Mouse (Mus musculus) hindbrain, embryonic 12.5 days (tissue): ENCODE measurements around the gene Tgif2. TPM values are rescaled to one million over a fixed set of nuclear protein-coding genes. Genes with fewer than 3 reads are reported as not detected.
"Not testable (repeated sequence)": the region's sequence is repeated elsewhere in the genome, so short reads cannot be mapped to it uniquely, and the experiment has no call there.

ENCODE experiments used
- ATAC-seq: fragments of 200-750 bp; cut with Nextera tagmentation; 2 replicates; pipeline ENCODE4 v1.8.0; 2017; ENCODE audit warnings: moderate TSS enrichment; ENCODE audit not compliant: low FRiP score
- H3K27ac ChIP-seq: fragments of 300-500 bp; sonication (generic); 2 replicates; pipeline ENCODE4 v1.5.1; 2016; ENCODE audit warnings: mild to moderate bottlenecking
- H3K27me3 ChIP-seq: fragments of 300-500 bp; sonication (generic); 2 replicates; pipeline ENCODE4 v1.6.1; 2016; ENCODE audit warnings: mild to moderate bottlenecking
- H3K36me3 ChIP-seq: fragments of 300-500 bp; sonication (generic); 2 replicates; pipeline ENCODE4 v1.6.1; 2016; ENCODE audit warnings: mild to moderate bottlenecking
- H3K4me1 ChIP-seq: fragments of 300-500 bp; sonication (generic); 2 replicates; pipeline ENCODE4 v1.6.1; 2016
- H3K4me2 ChIP-seq: fragments of 300-500 bp; sonication (generic); replicated peaks from 2 replicates; pipeline ENCODE4 v1.6.1; 2016; ENCODE audit warnings: mild to moderate bottlenecking
- H3K4me3 ChIP-seq: fragments of 300-500 bp; sonication (generic); 2 replicates; pipeline ENCODE4 v1.5.1; 2016; ENCODE audit warnings: mild to moderate bottlenecking
- H3K9ac ChIP-seq: fragments of 300-500 bp; sonication (generic); 2 replicates; pipeline ENCODE4 v1.6.1; 2016; ENCODE audit warnings: mild to moderate bottlenecking, moderate library complexity
- H3K9me3 ChIP-seq: fragments of 300-500 bp; sonication (generic); replicated peaks from 2 replicates; pipeline ENCODE4 v1.6.1; 2016; ENCODE audit warnings: mild to moderate bottlenecking
- WGBS: fragments of 180-500 bp; shearing (Covaris S2); methylation state at CpG from one replicate; pipeline ENCODE4 v1.1.7; 2016; 5-methylcytosine and 5-hydroxymethylcytosine counted together
- polyA plus RNA-seq: library from polyadenylated mRNA; unstranded; fragments of >200 nt; fragmentation: Nextera tagmentation; extraction: Ambion mirVana; gene quantifications from 2 replicates; pipeline ENCODE4 v1.2.1, GENCODE M21; 2016

The Tgif2 gene
- polyA plus RNA-seq, 1 experiment from 2014 or later, result 64.4 TPM

GRCm38 (mm10) chr2:156901344-156901743 is 61.5 kb downstream of the Tgif2 start:
- no peak for ATAC-seq
- Histone ChIP-seq H3K36me3 (no peaks in the 10 kb centered on the region), H3K9me3 (no peaks in the 10 kb centered on the region), H3K9ac (no peak overlapping the region), H3K4me3 (no peak overlapping the region), H3K4me2 (no peak overlapping the region), H3K27ac (no peak overlapping the region), H3K27me3 (no peaks in the 10 kb centered on the region), H3K4me1 (no peaks in the 10 kb centered on the region)
- WGBS, result 73% methylated on average over 2 of the region's 2 CpGs

GRCm38 (mm10) chr2:156901883-156902282 is 62.1 kb downstream of the Tgif2 start:
- no peak overlapping the region for H3K4me3 ChIP-seq
- ATAC-seq, result no peak
- no peak overlapping the region for H3K9ac ChIP-seq
- no peak overlapping the region for H3K27ac ChIP-seq
- 79% methylated on average over 6 of the region's 6 CpGs for WGBS
- no peaks in the 10 kb centered on the region for H3K27me3 ChIP-seq
- H3K4me2 ChIP-seq, result no peak overlapping the region
- no peaks in the 10 kb centered on the region for H3K36me3 ChIP-seq
- H3K4me1 ChIP-seq, result no peaks in the 10 kb centered on the region
- no peaks in the 10 kb centered on the region for H3K9me3 ChIP-seq

GRCm38 (mm10) chr2:156902411-156902810 is 62.6 kb downstream of the Tgif2 start:
- WGBS, result 78% methylated on average over 4 of the region's 4 CpGs
- H3K27me3 ChIP-seq, result not testable (repeated sequence)

GRCm38 (mm10) chr2:156903367-156903766 is 63.6 kb downstream of the Tgif2 start:
- Histone ChIP-seq H3K9me3 (no peaks in the 10 kb centered on the region), H3K4me3 (no peak overlapping the region), H3K9ac (no peak overlapping the region), H3K27ac (no peak overlapping the region), H3K27me3 (no peaks in the 10 kb centered on the region), H3K4me1 (no peaks in the 10 kb centered on the region), H3K4me2 (no peak overlapping the region), H3K36me3 (no peaks in the 10 kb centered on the region)
- no peak for ATAC-seq
- WGBS, result 26% methylated on average over 2 of the region's 2 CpGs

More at GRCm38 (mm10) chr2:156902411-156902810, 62.6 kb downstream of the Tgif2 start:
- not testable (repeated sequence) for H3K4me3 ChIP-seq, H3K9ac ChIP-seq, H3K4me2 ChIP-seq, ATAC-seq, H3K36me3 ChIP-seq, H3K27ac ChIP-seq, H3K4me1 ChIP-seq, H3K9me3 ChIP-seq

Other genes with a start within 250 kb of the Tgif2 start
- 202 and 215 TPM in 2 replicates for gene Dlgap4, start 226.3 kb upstream of the Tgif2 start, polyA plus RNA-seq
- 122 and 144 TPM in 2 replicates for gene Myl9, start 64.6 kb upstream of the Tgif2 start, polyA plus RNA-seq
- gene 4930518I15Rik, start 17.9 kb downstream of the Tgif2 start, polyA plus RNA-seq, result 10.0 and 10.7 TPM in 2 replicates
- gene Rab5if, start 23.1 kb downstream of the Tgif2 start, polyA plus RNA-seq, result 170 and 175 TPM in 2 replicates
- 0.23 and 0.34 TPM in 2 replicates for gene Sla2, start 47.2 kb downstream of the Tgif2 start, polyA plus RNA-seq
- gene Ndrg3, start 152.0 kb downstream of the Tgif2 start, polyA plus RNA-seq, result 55.6 and 58.7 TPM in 2 replicates
- gene Dsn1, start 167.1 kb downstream of the Tgif2 start, polyA plus RNA-seq, result 35.1 and 36.5 TPM in 2 replicates
- 7.7 and 8.6 TPM in 2 replicates for gene Soga1, start 239.2 kb downstream of the Tgif2 start, polyA plus RNA-seq
- not detected in 2 replicates for gene Tldc2, start 247.0 kb downstream of the Tgif2 start, polyA plus RNA-seq